Mouse (Mus musculus) spleen, embryonic (tissue): ENCODE measurements around the gene Synrg.

Experiments used
- CTCF ChIA-PET: fragments of 350-600 bp; sonication (Branson Sonifier 250); formaldehyde crosslinking; loops from one replicate; lab custom pipeline; 2022; lab: Charles Lee

Synrg gene

DNA sequence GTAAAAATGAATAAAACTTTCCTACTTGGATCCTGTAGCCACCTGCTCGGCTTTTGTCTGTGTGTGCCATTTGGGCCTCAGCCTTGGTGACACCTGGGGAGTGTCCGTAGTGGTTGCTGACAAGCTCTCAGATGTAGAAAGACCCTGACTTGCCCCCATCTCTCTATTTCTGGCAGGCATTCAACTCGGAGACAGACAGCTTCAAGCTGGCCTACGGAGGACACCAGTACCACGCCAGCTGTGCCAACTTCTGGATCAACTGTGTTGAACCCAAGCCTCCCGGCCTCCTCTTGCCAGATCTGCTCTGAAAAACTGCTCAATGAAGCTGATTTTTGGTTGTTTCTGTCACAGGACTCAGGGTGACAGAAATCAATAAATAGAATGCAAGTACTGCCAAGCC, 76.4 kb downstream of the Synrg start:
- CTCF ChIA-PET: no interaction called here

DNA sequence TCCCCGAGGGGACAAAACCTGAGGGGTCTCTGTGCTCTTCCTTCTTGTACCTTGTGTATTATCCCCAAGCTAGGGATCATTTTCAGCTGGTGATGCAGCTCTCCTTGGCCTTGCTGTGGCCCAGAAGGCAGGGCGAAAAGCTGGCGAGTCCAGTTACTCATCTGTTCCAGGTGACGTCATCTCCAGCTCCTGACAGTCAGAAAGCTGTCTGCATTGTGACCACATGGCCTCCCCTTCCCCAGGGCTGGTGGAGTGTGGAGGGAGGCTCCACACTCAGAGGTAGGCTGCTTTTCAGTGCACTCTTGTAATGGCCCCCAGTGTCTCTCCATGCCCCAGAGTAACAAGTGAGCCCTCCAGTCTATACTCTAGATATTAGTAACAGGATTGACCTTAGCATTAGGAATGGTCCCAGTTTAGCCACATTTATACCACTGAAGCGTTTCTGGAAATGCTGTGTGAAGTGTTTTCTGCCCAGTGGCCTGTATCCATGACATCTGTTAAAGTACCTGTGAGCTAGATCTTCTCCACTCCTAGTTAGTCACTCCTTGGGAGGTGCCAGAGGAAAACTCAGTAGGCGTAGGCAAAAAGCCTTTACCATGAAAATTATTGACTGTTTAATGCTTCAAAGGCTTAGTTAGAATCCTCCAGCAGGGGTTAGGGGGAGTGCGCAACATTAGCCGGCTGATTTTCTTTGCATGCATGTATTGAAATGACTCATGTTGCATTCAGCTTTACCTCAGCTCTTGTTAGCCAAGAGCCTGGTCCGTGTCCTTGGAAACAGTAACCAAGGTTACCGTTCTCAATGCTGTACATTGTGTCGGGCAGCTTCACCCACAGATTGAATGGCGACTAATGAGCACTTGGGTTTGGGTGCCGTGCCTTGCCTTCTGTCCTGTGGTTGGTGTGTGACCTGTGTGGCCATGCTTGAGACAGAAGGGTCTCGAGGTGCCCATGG, 78.9 kb downstream of the Synrg start:
- CTCF ChIA-PET: no interaction called here

DNA sequence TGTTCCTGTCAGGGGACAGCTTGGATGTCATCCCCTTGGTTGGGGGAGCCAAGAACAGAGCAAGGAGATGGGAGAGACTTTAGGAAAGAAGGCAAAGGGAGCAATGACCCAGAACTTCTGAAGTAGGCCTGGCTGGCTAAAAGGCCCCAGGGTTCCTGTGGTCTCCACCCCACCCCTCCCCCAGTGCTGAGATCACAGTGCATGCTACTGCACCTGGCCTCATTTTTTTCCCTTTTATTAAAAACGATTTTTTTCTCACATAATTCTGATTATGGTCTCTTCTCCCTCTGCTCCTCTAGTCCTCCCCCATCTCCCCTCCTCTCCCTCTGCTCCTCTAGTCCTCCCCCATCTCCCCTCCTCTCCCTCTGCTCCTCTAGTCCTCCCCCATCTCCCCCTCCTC, 80.8 kb downstream of the Synrg start:
- CTCF ChIA-PET: no interaction called here

DNA sequence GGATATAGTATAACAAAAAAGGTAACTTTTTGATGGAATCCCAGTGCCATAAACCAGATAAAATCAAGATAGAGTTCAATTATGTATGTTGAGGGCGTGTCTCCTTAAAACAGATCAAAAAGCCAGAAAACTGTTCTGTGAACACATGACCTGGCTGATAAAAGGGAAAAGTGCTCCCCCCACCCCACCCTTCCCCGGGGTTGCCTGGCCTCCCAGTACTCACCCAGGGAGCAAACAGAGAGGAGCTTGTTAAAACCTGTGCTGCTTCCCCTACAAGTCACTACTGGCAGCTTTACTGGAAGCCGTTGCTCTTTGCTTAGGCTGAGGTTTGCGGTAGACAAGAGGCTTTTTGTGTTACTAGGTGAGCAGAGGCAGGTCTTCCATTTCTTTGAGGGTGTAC, 83.0 kb downstream of the Synrg start:
- CTCF ChIA-PET: no interaction called here

DNA sequence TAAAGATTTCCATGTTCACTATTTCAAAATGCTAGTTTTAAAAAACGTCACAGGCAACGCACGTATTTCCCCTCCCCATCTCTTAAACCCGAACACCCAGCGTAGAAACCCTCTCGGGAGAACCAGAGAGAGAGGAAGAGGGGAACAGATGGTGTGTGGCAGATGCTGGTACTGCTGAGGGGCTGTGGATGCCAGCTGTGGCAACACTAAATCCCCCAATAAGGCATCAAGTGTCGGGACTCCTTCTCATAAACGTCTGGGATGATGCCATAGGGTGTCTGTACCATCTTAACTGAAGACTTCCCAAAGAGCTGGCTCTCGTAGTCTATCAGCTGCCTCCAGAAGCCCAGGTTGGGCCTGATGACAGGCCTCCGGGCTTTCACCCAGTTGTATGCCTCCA, 84.2 kb downstream of the Synrg start:
- CTCF ChIA-PET: no interaction called here

DNA sequence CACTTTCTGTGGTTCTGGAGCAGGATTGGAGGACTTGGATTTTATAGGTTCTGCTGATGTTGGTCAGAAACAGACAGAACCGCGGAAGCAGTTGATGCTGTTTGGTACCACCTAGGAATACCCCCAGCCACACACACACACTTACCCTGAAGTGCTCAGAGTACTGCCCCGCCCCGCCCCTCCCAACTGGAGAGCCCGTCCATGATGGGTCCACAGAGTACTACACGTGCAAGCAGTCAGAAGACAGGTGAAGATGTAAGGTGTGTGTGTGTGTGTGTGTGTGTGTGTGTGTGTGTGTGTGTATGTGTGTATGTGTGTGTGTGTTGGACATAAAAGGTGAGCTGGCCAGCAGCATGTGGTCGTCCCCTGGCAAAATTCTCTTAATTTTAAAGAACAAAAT, 88.8 kb downstream of the Synrg start:
- CTCF ChIA-PET: interaction anchor here (0.6 kb wide), 1 partner anchor 14 kb away, joined by 3 read pairs; no protein-coding TSS in a partner anchor

DNA sequence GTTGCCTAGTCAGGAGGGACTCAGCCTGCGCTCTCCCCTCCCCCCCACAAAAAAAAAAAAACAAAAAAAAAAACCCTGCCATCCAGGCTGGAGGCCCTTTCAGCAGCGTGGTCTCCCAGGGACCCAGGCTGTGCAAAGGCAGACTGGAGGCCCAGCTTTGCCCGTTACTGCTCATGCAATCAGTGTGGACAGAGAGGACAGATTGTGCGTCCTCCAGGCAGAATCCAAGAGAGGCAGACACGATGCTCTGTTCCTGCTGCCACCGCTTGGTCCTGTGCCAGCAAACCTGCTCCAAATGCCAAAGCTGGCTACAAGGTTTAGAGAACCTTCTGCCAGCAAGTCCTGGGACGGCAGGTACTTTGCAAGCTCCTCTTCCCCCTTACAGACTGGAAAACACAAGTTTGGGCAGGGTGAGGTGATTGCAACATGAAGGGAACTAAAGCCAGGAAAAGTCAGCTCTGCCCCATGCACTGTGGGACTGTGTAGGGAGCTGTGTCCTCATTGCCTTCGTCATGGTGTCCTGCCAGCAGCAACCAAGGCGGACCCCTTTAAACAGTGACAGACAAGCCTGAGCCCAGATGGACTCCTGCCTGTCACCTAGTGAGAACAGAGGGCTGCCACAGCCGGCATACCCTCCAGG, 89.4 kb downstream of the Synrg start:
- CTCF ChIA-PET: interaction anchor here (0.6 kb wide), 1 partner anchor 13 kb away, joined by 3 read pairs; no protein-coding TSS in a partner anchor

DNA sequence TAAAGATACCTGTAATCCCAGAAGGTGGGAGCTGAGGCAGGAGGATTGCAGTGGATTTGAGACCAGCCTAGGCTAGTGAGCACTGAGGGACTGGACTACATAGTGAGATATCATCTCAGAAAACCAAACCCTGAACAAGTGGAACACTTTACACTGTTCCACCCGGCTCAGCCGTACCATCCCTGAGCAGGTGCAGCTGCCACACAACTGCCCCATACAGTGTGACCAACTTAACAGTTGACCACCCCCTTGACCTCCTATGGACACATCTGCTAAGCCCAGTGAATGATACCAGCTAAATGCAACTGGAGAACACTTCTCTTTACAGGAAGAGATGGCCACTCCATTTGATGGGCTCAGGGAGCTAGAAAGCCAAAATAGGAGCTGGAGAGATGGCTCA, 93.2 kb downstream of the Synrg start:
- CTCF ChIA-PET: no interaction called here

DNA sequence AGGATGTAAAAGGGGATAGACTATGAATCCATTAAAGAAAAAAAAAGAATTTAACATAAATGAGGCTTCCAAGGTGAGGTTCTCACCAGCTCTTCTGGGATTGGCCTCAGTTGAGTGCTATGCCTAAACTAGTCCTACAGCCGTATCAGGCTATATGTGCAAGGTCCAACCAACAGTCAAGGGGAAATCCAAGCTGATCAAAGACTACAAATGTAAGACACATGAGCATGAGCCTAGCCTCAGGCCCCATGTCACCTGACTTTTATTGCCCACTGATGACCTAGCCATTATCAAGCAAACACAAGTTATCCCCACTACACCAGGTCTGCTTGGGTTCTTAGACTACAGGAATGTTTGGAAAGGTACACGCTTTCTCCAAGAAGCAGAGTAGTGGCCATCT, 95.6 kb downstream of the Synrg start:
- CTCF ChIA-PET: interaction anchor here (0.6 kb wide), 1 partner anchor 11 kb away, joined by 8 read pairs; no protein-coding TSS in a partner anchor

DNA sequence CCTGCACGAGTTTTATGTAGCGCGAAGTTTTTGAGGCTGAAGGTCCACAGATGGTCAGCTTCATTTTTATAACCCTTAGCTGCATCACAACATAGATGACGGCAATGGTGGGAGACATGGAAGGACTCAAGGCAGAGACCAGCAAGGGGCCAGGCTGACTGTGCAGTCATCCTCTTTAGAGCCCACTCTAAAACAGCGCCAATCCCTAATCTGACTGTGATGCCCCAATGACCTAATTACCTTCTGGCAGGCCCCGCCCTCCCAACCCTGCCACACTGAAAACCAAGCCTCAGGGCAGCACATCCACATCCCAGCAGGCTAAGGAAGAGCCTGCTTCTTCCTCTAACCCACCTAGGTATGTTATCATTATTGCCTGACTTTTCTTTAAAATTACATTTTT, 96.4 kb downstream of the Synrg start:
- CTCF ChIA-PET: no interaction called here

DNA sequence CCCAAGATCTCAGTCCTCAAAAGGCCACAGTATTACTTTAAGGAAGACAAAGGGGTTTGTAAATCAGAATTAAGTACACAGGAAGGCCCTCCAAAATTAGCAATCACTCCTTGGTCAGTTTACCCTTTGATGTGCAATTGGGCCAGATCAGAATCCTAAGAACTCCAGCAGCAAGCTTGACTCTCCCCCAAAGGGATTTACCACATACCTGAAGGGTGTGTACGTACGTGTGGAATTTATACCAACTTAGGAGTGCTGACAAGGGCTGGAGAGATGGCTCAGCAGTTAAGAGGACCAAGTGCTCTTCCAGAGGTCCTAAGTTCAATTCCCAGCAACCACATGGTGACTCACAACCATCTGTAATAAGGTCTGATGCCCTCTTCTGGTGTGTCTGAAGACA, 97.7 kb downstream of the Synrg start:
- CTCF ChIA-PET: no interaction called here

DNA sequence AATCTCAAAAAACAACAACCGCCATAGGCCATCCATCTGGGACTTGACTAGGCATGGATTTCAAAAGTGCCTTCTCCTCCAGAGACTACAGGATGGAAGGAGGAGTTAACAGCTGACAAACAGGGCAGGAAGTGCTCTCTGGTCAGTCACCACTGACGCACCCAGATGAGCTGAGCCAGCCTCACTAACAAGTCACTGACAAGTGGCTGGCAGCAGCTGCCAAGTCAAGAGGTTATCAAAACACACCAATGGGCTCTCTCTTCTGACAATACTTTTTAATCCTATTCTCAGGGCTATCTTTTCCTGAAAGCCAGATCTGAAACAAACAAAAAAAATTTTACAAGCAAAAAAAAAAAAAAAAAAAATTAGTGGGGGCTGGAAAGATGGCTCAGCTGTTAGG, 98.6 kb downstream of the Synrg start:
- CTCF ChIA-PET: no interaction called here

DNA sequence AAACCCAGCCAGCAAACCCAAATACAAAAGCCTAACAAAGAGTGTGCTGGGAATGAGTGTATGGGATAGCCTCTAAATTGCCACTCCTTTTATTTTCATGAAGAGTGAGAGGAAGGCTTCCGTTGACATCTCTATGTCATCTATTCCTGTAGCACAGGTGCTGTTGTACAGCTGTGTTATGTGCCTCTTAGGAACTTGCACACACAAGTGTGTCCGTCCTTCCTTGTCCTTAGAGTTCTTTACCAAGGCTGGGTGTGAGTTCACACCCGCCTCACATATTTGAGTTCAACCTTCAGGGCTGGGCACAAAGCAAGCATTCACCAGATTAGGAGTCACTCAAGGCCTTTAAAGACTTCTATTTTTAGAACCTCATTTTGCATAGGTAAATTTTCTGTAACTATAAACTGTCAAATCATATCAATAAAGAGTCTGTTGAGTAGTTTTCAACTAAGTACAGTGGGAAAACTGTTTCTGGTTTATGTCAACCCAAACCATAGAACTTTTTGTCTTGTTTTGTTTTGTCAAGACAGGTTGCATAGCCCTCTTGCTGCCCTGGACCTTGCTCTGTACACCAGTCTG, 99.5 kb downstream of the Synrg start:
- CTCF ChIA-PET: no interaction called here

DNA sequence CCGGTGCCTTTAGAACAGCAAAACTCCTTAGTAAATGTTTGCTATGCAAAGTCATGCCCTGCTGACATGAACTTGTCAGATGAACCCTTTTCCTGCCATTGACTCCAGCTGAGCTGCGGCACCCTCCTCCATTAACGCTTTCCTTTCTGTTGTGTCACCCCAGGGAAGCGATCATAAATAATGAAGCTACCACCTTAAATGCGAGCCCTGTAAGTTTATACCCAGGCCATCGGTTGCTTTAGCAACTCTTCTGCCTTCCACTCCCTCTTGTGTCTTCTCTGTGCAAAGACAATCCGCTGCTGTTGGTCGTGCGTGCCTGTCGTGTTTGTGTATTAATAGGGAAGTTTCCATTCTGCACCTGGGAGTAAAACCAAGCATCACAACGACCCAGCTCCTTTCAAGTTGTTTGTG, 101.8 kb downstream of the Synrg start:
- CTCF ChIA-PET: no interaction called here

DNA sequence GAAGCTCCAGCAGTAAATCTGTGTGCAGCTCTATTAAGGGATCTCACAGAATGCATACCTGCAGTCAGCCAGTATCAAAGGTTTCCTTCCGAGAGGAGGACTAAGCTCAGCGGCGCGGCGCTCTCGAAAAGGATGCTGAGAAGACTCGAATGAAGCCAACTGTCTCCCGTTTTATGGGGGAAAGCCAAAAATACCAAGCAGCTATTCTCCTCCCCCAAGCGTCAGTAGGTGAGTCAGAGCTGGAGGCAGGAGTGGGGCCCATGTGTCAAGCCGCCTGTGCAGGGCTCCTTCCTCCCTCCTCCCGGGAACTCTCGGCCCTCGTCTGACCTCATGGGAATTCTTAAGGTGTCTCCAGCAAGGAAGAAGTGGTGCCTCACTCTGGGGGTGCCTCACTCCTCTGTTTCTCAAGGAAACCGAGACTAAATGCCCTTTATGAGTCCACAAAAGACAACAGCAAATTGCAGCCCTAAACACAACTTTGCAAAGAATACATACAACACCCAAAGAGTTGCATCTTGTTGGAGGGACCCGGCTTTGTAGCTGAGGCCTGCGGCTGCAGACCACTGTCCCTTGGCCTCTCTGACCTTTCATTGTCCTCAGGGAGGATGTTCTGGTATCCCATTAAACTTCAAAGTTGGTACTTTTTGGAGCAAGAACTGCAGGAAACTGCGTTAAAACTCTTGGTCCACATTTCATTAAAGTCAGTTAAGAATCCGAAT, 102.9 kb downstream of the Synrg start:
- CTCF ChIA-PET: interaction anchor here (0.6 to 0.7 kb wide), 2 partner anchors 14 to 1463 kb away, joined by 3 to 5 read pairs; no protein-coding TSS in a partner anchor

DNA sequence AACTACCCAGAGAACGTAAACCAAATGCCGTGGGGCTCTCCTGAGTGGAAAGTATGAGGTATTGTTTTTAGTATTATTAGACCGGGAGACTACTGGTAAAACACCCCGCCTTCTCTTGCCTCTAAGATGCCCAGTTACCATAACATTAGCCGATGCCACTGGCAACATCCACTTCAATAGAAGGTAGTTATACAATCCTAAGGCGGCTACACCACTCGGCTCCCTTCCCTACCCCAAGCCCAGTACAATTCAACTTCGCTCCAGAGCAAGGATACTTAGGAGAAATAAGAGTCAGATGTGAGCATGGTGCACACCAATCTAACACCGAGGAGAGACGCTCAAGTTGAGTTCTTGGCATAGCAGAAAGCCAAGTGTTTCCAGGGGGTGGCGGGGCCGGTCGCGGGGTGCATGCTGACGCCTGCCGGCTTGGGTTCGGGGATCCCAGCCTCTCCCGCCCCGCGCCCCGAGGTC, 103.5 kb downstream of the Synrg start:
- CTCF ChIA-PET: interaction anchor here (0.6 kb wide), 1 partner anchor 1463 kb away, joined by 5 read pairs; no protein-coding TSS in a partner anchor

DNA sequence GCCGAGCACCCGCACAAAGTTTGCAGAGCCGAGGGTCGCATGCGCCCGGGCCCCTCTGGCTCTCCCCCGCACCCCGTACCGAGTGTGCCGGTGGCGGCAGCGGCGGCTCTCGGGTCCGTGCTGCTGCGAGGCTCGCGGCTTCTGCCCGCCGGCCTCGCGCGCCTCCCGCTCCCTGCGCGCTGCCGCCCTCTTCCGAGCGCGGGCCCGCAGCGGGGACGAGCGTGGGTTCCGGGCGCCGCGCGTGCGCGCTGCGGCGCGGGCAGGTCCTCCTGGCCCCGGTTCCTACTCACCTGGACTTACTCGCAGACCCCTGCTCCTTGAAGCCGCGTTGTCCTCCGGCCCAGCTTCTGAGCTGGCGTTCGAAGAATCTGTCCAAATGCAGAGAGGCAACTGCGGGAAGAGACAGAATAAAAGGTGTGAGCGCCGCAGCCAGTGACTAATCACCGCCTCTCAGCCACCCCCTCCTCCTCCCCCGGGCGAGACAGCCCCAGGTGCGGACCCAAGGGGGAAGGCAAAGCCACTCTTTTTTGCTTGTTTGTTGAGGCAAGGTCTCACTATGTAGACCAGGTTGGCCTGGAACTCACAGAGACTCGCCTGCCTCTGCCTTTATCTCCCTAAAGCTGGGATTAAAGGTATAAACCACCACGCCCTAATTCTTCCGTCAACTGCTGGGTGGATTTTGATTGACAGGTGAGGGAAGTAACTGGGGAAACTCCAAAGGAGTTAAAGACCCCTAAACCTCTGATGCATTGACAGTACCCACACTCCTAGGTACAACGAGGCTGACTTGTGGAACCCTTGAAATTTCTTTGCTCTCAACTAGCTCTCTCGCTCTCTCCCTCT, 104.2 kb downstream of the Synrg start:
- CTCF ChIA-PET: no interaction called here

DNA sequence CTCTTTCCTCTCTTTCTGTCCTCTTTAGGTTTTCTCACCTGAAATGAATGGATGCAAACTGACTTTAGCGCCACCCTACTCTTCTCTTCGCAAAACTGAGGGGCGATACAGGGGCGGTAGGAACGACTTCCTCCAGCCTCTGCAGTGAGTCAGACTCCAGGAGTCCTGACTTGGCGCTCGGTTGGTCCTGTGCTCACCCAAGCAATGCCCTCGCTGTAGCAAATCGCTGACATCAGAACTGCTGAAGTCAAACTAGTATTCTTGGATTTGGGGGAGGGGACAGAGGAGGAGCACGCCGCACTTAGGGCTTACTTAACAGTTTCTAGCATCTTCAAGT, 104.8 kb downstream of the Synrg start, which contains the start of gene Dusp14:
Dusp14 (minus strand) TSS at position 228 of the 337 bp plus-strand sequence.
- CTCF ChIA-PET: no interaction called here

DNA sequence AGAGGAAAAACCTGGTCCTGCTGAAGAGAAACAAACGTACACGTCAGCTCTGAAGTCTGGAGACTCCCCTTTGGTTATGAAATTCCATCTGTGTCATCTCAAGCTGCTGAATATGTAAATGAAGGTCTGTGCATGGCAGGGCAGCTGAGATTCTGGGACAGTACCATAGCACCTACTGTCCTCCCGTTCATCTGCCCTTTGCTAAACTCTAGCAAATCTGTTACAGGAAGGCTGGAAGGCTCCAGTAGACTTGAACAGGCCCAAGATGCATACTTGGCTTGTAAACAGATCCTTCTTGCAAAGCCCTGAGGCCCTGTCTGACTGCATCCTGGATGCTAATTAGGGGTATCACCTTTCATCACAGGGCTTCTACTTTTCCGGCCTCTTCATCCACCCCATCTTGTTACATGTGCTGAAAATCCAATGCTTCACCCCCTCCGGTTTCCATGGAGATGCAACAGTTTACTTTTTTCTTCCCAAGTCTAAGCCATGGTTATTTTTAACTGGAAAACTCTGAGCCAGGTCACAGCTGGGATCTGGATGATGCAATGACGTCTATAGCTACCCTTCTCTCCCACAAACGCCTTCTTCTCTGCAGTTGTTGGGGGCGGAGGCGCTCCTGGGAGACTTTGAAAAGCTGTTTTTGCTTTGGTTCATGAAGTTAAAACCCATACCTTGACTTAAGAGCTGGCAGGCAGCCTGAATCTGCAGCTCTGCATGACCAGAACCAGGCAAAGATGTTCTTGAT, 108.8 kb downstream of the Synrg start:
- CTCF ChIA-PET: no interaction called here
